26 mouse cellular contexts compared by ENCODE assay signal in the genomic region with DNA sequence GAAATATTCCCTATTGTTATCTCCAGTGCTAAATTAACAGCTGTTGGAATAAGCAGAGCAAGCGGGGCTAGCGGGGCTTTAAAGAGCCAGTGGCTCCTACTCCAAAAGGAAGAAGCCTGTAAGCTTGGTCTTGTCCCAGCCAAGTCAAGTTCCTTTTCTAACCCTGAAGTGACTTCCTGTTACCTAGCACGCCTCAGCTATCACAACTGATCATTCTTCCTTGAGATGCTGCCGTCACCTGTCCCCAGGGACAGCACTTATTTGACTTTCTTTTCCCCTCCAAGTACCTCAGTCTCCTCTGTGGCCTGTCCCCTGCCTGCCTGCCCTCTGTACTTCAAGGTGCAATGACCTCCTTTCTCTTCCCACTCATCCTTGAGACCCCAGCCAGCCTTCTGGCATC. TPM values are rescaled to one million over a fixed set of nuclear protein-coding genes. Genes with fewer than 3 reads are reported as not detected.
DNase-seq lines count a peak whose midpoint lies in the region; ATAC-seq and TF ChIP-seq lines count a peak whose summit lies in the region.
"Had no signal": no experiment of that assay in that cellular context is flagged by ENCODE, and none has a peak within 500 bp of the region (broad histone marks: within the 10 kb centered on the region; RNA-seq: fewer than 3 reads in every experiment).

No protein-coding gene starts in this region.

- ATAC-seq in liver, embryonic 15.5 days (ENCODE audit: insufficient read depth) = no peak
- ATAC-seq: CD4-positive, CD25-positive, alpha-beta regulatory T cell, adult 4 months; inflammation-experienced regulatory T-cells, adult 6 months; midbrain, embryonic 13.5 days had no signal

- peak; percentile 1 for TF ChIP-seq RAD21 in CH12.LX (IDR thresholded peaks at IDR 0.05; ENCODE audit: low read depth, low read length)

- intact Hi-C loops in gastrocnemius, postnatal 36 days (cut with DNase I) = no loop called here

- H3K79me2 ChIP-seq in CH12.LX (replicated peaks; ENCODE audit: control insufficient read depth, extremely low read depth, insufficient read depth, poor library complexity, severe bottlenecking) = no peaks in the 10 kb centered on the region

- no peak overlapping the region for H3K9ac ChIP-seq in CH12.LX (ENCODE audit: insufficient read depth, low read depth)
- H3K9ac ChIP-seq in liver, embryonic 15.5 days = no peak overlapping the region
- H3K9ac ChIP-seq: embryonic facial prominence, embryonic 13.5 days; forebrain, embryonic 12.5 days; heart, embryonic 15.5 days; hindbrain, embryonic 13.5 days; liver, embryonic 14.5 days; midbrain, embryonic 13.5 days had no signal

- peaks cover 0 to 2% of the 10 kb centered on the region in 2 experiments for H3K36me3 ChIP-seq in CH12.LX (replicated peaks in 1 of 2; ENCODE audit: control insufficient read depth in 1 of 2, insufficient read depth in 1 of 2, low read length in 1 of 2)
- H3K36me3 ChIP-seq in liver, embryonic 15.5 days (replicated peaks) = no peaks in the 10 kb centered on the region
- H3K36me3 ChIP-seq in spleen, adult 2 months (ENCODE audit: control insufficient read depth, insufficient read depth, low read length) = no peaks in the 10 kb centered on the region
- H3K36me3 ChIP-seq: embryonic facial prominence, embryonic 13.5 days; forebrain, embryonic 12.5 days; heart, embryonic 15.5 days; hindbrain, embryonic 13.5 days; midbrain, embryonic 13.5 days had no signal

- H3K9me3 ChIP-seq in CH12.LX (replicated peaks; ENCODE audit: low read length) = peaks cover 2% of the 10 kb centered on the region
- no peaks in the 10 kb centered on the region for H3K9me3 ChIP-seq in liver, embryonic 15.5 days (replicated peaks)
- H3K9me3 ChIP-seq: embryonic facial prominence, embryonic 13.5 days; forebrain, embryonic 12.5 days; heart, embryonic 15.5 days; hindbrain, embryonic 13.5 days; midbrain, embryonic 13.5 days had no signal

- peak; percentile 56 for TF ChIP-seq EP300 in CH12.LX (IDR thresholded peaks at IDR 0.05; ENCODE audit: low read length)

- TF ChIP-seq POLR2A in CH12.LX (IDR thresholded peaks at IDR 0.05; ENCODE audit: low read depth, low read length) = peak; percentile 30; the same call in 1 of the 2 replicates
- no peak for TF ChIP-seq POLR2A in spleen, adult 2 months (IDR thresholded peaks at IDR 0.05; ENCODE audit: low read depth, low read length)

- H3K4me2 ChIP-seq in CH12.LX (ENCODE audit: insufficient read depth, low read depth, poor library complexity, severe bottlenecking) = peak overlapping the region; percentile 18; the same call in 1 of the 2 replicates
- no peak overlapping the region for H3K4me2 ChIP-seq in liver, embryonic 15.5 days
- H3K4me2 ChIP-seq: embryonic facial prominence, embryonic 13.5 days; forebrain, embryonic 12.5 days; heart, embryonic 15.5 days; hindbrain, embryonic 13.5 days; midbrain, embryonic 13.5 days had no signal

- DNase-seq in layer of hippocampus, adult 2 months (ENCODE audit: low spot score in 2 of 2) = no peak
- DNase-seq in layer of hippocampus, adult 11-12 months (ENCODE audit: low spot score) = no peak
- peak; percentile 98 for DNase-seq in CH12.LX (ENCODE audit: extremely low read depth)
- peak; percentile 71 to 88 for DNase-seq in spleen, adult 2 months (ENCODE audit: low read depth in 1 of 2, low spot score in 2 of 2)
- no peak for DNase-seq in gastrocnemius, postnatal 36 days
- no peak for DNase-seq in gastrocnemius, adult 18-20 months (ENCODE audit: low spot score)
- DNase-seq in retina, embryonic 14.5 days (ENCODE audit: low spot score) = no peak
- DNase-seq: adrenal gland, adult 8-10 months; cerebellum, adult 18-20 months; cerebellum, postnatal 14 days; gastrocnemius, postnatal 10 days; heart, postnatal 36 days; kidney, adult 2 months; kidney, postnatal 10 days; layer of hippocampus, postnatal 36 days; right cerebral cortex, postnatal 14 days had no signal

- H3K27me3 ChIP-seq in CH12.LX (replicated peaks) = no peaks in the 10 kb centered on the region
- no peaks in the 10 kb centered on the region for H3K27me3 ChIP-seq in liver, embryonic 15.5 days
- no peaks in the 10 kb centered on the region for H3K27me3 ChIP-seq in spleen, adult 2 months (ENCODE audit: control insufficient read depth, insufficient read depth, low read length)
- H3K27me3 ChIP-seq: embryonic facial prominence, embryonic 13.5 days; forebrain, embryonic 12.5 days; heart, embryonic 15.5 days; hindbrain, embryonic 13.5 days; midbrain, embryonic 13.5 days had no signal

- TF ChIP-seq CTCF in layer of hippocampus, adult 2 months (conservative IDR thresholded peaks at IDR 0.05) = no peak
- TF ChIP-seq CTCF in CH12.LX (conservative IDR thresholded peaks at IDR 0.05 in 1 of 2, IDR thresholded peaks at IDR 0.05 in 1 of 2; ENCODE audit: low read depth in 2 of 2, low read length in 2 of 2) = no peak
- no peak for TF ChIP-seq CTCF in spleen, adult 2 months (IDR thresholded peaks at IDR 0.05; ENCODE audit: extremely low read depth, insufficient read depth, insufficient read length, insufficient replicate concordance)

- H3K4me1 ChIP-seq in CH12.LX (ENCODE audit: control insufficient read depth in 1 of 2, insufficient read depth in 2 of 2) = peaks cover 27 to 67% of the 10 kb centered on the region in 2 experiments
- peaks cover 43% of the 10 kb centered on the region for H3K4me1 ChIP-seq in liver, embryonic 15.5 days (replicated peaks)
- peaks cover 17% of the 10 kb centered on the region; the same call in 1 of the 2 replicates for H3K4me1 ChIP-seq in spleen, adult 2 months (ENCODE audit: control insufficient read depth, insufficient read depth, insufficient read length)

- WGBS in liver, embryonic 15.5 days (ENCODE audit: insufficient replicate concordance) = 58% methylated on average over 4 of the region's 4 CpGs
- WGBS in spleen, adult 2 months = 29% methylated on average over 4 of the region's 4 CpGs

- dilution Hi-C loops in CH12.LX (cut with MboI; ENCODE audit: extremely low pct_ligation_motif_present, extremely low pct_unique_long_range_greater_than_20kb, low sequenced_read_pairs) = no loop called here

- in situ Hi-C loops in CH12.LX (cut with MboI; ENCODE audit: low pct_ligation_motif_present, low pct_unique_long_range_greater_than_20kb, low sequenced_read_pairs) = no loop called here

- peak overlapping the region; percentile 76; the same call in 1 of the 2 replicates for H3K27ac ChIP-seq in layer of hippocampus, adult 2 months
- H3K27ac ChIP-seq in CH12.LX (ENCODE audit: insufficient read depth, low read depth) = peak overlapping the region; percentile 22; the same call in 1 of the 2 replicates
- peak overlapping the region; percentile 10; the same call in 1 of the 2 replicates for H3K27ac ChIP-seq in liver, embryonic 15.5 days (replicated peaks)
- H3K27ac ChIP-seq in spleen, adult 2 months (ENCODE audit: insufficient read depth, low read length) = peak overlapping the region; percentile 68
- H3K27ac ChIP-seq: embryonic facial prominence, embryonic 13.5 days; forebrain, embryonic 12.5 days; heart, embryonic 15.5 days; hindbrain, embryonic 13.5 days; liver, embryonic 14.5 days; midbrain, embryonic 13.5 days had no signal

- H3K4me3 ChIP-seq in layer of hippocampus, adult 2 months = no peak overlapping the region
- no peak overlapping the region for H3K4me3 ChIP-seq in CH12.LX (replicated peaks in 1 of 3; ENCODE audit: low read depth in 2 of 3, low read length in 2 of 3, poor library complexity in 1 of 3)
- H3K4me3 ChIP-seq in liver, embryonic 15.5 days (replicated peaks) = no peak overlapping the region
- no peak overlapping the region for H3K4me3 ChIP-seq in spleen, adult 2 months (ENCODE audit: extremely low read depth, insufficient read depth, insufficient read length)
- H3K4me3 ChIP-seq: embryonic facial prominence, embryonic 13.5 days; erythroblast, embryonic 14.5 days; forebrain, embryonic 12.5 days; heart, embryonic 15.5 days; hindbrain, embryonic 13.5 days; midbrain, embryonic 13.5 days had no signal

TF ChIP-seq in CH12.LX, 34 proteins besides CTCF, POLR2A, EP300 and RAD21:
- TF ChIP-seq IRF4 (IDR thresholded peaks at IDR 0.05; ENCODE audit: low read depth, low read length) = peak; percentile 48; the same call in 1 of the 2 replicates
- 0 out of 2 replicates have a peak, but pooled peaks have one; percentile 39 for TF ChIP-seq TBP (conservative IDR thresholded peaks at IDR 0.05; ENCODE audit: low read depth, low read length)
- no peak for TF ChIP-seq ZKSCAN1 (IDR thresholded peaks at IDR 0.05; ENCODE audit: borderline replicate concordance, low read depth, low read length)
- TF ChIP-seq RCOR1 (conservative IDR thresholded peaks at IDR 0.05; ENCODE audit: low read depth, low read length) = no peak
- no peak for TF ChIP-seq ZMIZ1 (IDR thresholded peaks at IDR 0.05; ENCODE audit: low read depth, low read length)
- TF ChIP-seq MYC (IDR thresholded peaks at IDR 0.05; ENCODE audit: low read depth, low read length) = peak; percentile 69; the same call in 1 of the 2 replicates
- no peak; the same call in 1 of the 2 replicates for TF ChIP-seq JUND (conservative IDR thresholded peaks at IDR 0.05; ENCODE audit: low read depth, low read length)
- peak; percentile 84 for TF ChIP-seq ELF1 (IDR thresholded peaks at IDR 0.05; ENCODE audit: low read depth, low read length)
- TF ChIP-seq USF2 (conservative IDR thresholded peaks at IDR 0.05; ENCODE audit: low read depth, low read length) = no peak
- TF ChIP-seq CHD2 (IDR thresholded peaks at IDR 0.05; ENCODE audit: low read length) = no peak
- peak; percentile 90 for TF ChIP-seq ETS1 (conservative IDR thresholded peaks at IDR 0.05; ENCODE audit: low read depth, low read length)
- peak; percentile 46; the same call in 1 of the 2 replicates for TF ChIP-seq MAX (IDR thresholded peaks at IDR 0.05; ENCODE audit: low read length)
- no peak for TF ChIP-seq MXI1 (IDR thresholded peaks at IDR 0.05; ENCODE audit: low read depth, low read length)
- TF ChIP-seq PAX5 (IDR thresholded peaks at IDR 0.05; ENCODE audit: low read length) = no peak
- 0 out of 2 replicates have a peak, but pooled peaks have one; percentile 49 for TF ChIP-seq MEF2A (IDR thresholded peaks at IDR 0.05; ENCODE audit: borderline replicate concordance, low read depth, low read length)
- TF ChIP-seq JUN (IDR thresholded peaks at IDR 0.05; ENCODE audit: insufficient read depth, low read depth, low read length) = peak; percentile 33; the same call in 1 of the 2 replicates
- peak; percentile 85 for TF ChIP-seq BHLHE40 (IDR thresholded peaks at IDR 0.05; ENCODE audit: low read depth, low read length)

RNA-seq across cellular contexts. Expression of a gene that starts 57.4 kb away (rescaled TPM):
- total RNA-seq in layer of hippocampus, adult 2 months (2021) = 100 to 1,000 TPM; 153 to 156 TPM
- total RNA-seq in CH12.LX (2012; rRNA removed) (10.6 and 13.8 TPM in 2 replicates), CH12.LX (2014; rRNA removed) (20.1 and 21.4 TPM in 2 replicates)
- 23.5 and 23.9 TPM in 2 replicates for polyA plus RNA-seq in CH12.LX (2012; ENCODE audit: insufficient read length, low read depth)
- 19.0 and 19.1 TPM in 2 replicates for polyA plus RNA-seq in liver, embryonic 15.5 days (2015; fragmentation: Nextera tagmentation; extraction: Ambion mirVana)
- 8.5 and 10.4 TPM in 2 replicates for polyA plus RNA-seq in spleen, adult 2 months (2012; rRNA removed)
- 10 to 100 TPM; 69.8 to 83.8 TPM for total RNA-seq in gastrocnemius, postnatal 36 days (2021)
- 100 to 1,000 TPM in 1 of 2 experiments, 10 to 100 TPM in 1; 98.3 to 115 TPM for total RNA-seq in gastrocnemius, adult 18-20 months (2021)

Comparison
In these comparisons a context has a peak if more than half of its experiments do, and no peak if none do; other contexts are left out.
1. DNase-seq: peak in CH12.LX (single experiment) and spleen, adult 2 months (2 of 2); none in layer of hippocampus, adult 2 months (0 of 2), layer of hippocampus, adult 11-12 months (single experiment), gastrocnemius, postnatal 36 days (0 of 2), gastrocnemius, adult 18-20 months (single experiment) and retina, embryonic 14.5 days (single experiment).
2. H3K27ac ChIP-seq: peak in every context shown above with its lines; median percentile 76 in layer of hippocampus, adult 2 months; 68 in spleen, adult 2 months; 22 in CH12.LX; 10 in liver, embryonic 15.5 days.